Mouse (Mus musculus) E14TG2a.4 (cell line): ENCODE measurements at regions not wholly inside any gene's neighbourhood (a gene's known extent, or its start where the extent isn't known, plus 50 kb on each side); places are given as distances from the start of the nearest gene placed in this dataset.

ENCODE experiments used
- H3K27me3 ChIP-seq: 2 replicates; pipeline ENCODE4 v1.6.1; 2014; ENCODE audit warnings: low read length, control low read depth; ENCODE audit not compliant: insufficient read depth
- H3K36me3 ChIP-seq: 2 replicates; pipeline ENCODE4 v1.6.1; 2014; ENCODE audit warnings: low read length, control low read depth; ENCODE audit not compliant: insufficient read depth
- H3K4me1 ChIP-seq: replicated peaks from 2 replicates; pipeline ENCODE4 v1.6.1; 2014; ENCODE audit warnings: low read depth, low read length, control low read depth
- H3K4me3 ChIP-seq: replicated peaks from 2 replicates; pipeline ENCODE4 v1.5.1; 2014; ENCODE audit warnings: mild to moderate bottlenecking, low read length
- H3K9me3 ChIP-seq: 2 replicates; pipeline ENCODE4 v1.6.1; 2014; ENCODE audit warnings: low read length, control low read depth
- CTCF ChIP-seq: conservative IDR thresholded peaks from 2 replicates; pipeline ENCODE4 v1.5.1; 2014; ENCODE audit warnings: low read length
- NANOG ChIP-seq: IDR thresholded peaks from 2 replicates; pipeline ENCODE4 v1.6.1; 2014; ENCODE audit warnings: borderline replicate concordance, low read length, mixed read lengths
- POU5F1 ChIP-seq: IDR thresholded peaks from 2 replicates; pipeline ENCODE4 v1.6.1; 2014; ENCODE audit warnings: low read length, borderline replicate concordance

GRCm38 (mm10) chr2:54154501-54155183, 69.3 kb upstream of the Rprm start:
- peaks cover 17% of the 10 kb centered on the region for H3K9me3 ChIP-seq
- no peaks in the 10 kb centered on the region for H3K36me3 ChIP-seq
- TF ChIP-seq CTCF, result no peak
- TF ChIP-seq NANOG, result no peak
- no peak for TF ChIP-seq POU5F1
- no peak overlapping the region for H3K4me3 ChIP-seq
- H3K27me3 ChIP-seq, result no peaks in the 10 kb centered on the region
- H3K4me1 ChIP-seq, result no peaks in the 10 kb centered on the region

- no peak for TF ChIP-seq CTCF
- TF ChIP-seq NANOG, result peak; percentile 56; the same call in 1 of the 2 replicates
- no peaks in the 10 kb centered on the region for H3K27me3 ChIP-seq
- no peaks in the 10 kb centered on the region for H3K4me1 ChIP-seq
- no peak overlapping the region for H3K4me3 ChIP-seq
- H3K9me3 ChIP-seq, result peaks cover 42% of the 10 kb centered on the region
- H3K36me3 ChIP-seq, result no peaks in the 10 kb centered on the region
Observed at GRCm38 (mm10) chr2:54158689-54159630, 73.6 kb upstream of the Rprm start.

- Histone ChIP-seq H3K36me3 (no peaks in the 10 kb centered on the region), H3K4me1 (no peaks in the 10 kb centered on the region), H3K9me3 (no peaks in the 10 kb centered on the region), H3K4me3 (no peak overlapping the region), H3K27me3 (no peaks in the 10 kb centered on the region)
- no peak for TF ChIP-seq CTCF
- TF ChIP-seq NANOG, result no peak
- TF ChIP-seq POU5F1, result no peak
Observed at GRCm38 (mm10) chr2:54177549-54177948, 92.2 kb upstream of the Rprm start.

- H3K4me1 ChIP-seq, result no peaks in the 10 kb centered on the region
- H3K36me3 ChIP-seq, result no peaks in the 10 kb centered on the region
- TF ChIP-seq POU5F1 (no peak), NANOG (no peak)
- H3K9me3 ChIP-seq, result no peaks in the 10 kb centered on the region
- H3K27me3 ChIP-seq, result no peaks in the 10 kb centered on the region
- no peak overlapping the region for H3K4me3 ChIP-seq
Observed at GRCm38 (mm10) chr2:54190828-54191227, 105.5 kb upstream of the Rprm start.

GRCm38 (mm10) chr2:54198343-54198742, 113.0 kb upstream of the Rprm start:
- Histone ChIP-seq H3K4me1 (no peaks in the 10 kb centered on the region), H3K36me3 (no peaks in the 10 kb centered on the region), H3K9me3 (no peaks in the 10 kb centered on the region), H3K4me3 (no peak overlapping the region), H3K27me3 (no peaks in the 10 kb centered on the region)
- TF ChIP-seq POU5F1, result no peak
- no peak for TF ChIP-seq CTCF
- TF ChIP-seq NANOG, result no peak

- H3K4me1 ChIP-seq, result no peaks in the 10 kb centered on the region
- no peak overlapping the region for H3K4me3 ChIP-seq
- no peak for TF ChIP-seq POU5F1
- no peak for TF ChIP-seq CTCF
- TF ChIP-seq NANOG, result no peak
- H3K9me3 ChIP-seq, result no peaks in the 10 kb centered on the region
- H3K27me3 ChIP-seq, result no peaks in the 10 kb centered on the region
- no peaks in the 10 kb centered on the region for H3K36me3 ChIP-seq
Observed at GRCm38 (mm10) chr2:54215597-54215996, 130.2 kb upstream of the Rprm start.

GRCm38 (mm10) chr2:54228613-54229012, 143.3 kb upstream of the Rprm start:
- Histone ChIP-seq H3K4me1 (no peaks in the 10 kb centered on the region), H3K36me3 (no peaks in the 10 kb centered on the region), H3K27me3 (no peaks in the 10 kb centered on the region), H3K4me3 (no peak overlapping the region), H3K9me3 (no peaks in the 10 kb centered on the region)
- TF ChIP-seq POU5F1, result no peak
- no peak for TF ChIP-seq CTCF
- TF ChIP-seq NANOG, result no peak

GRCm38 (mm10) chr2:54229016-54229415, 143.7 kb upstream of the Rprm start:
- H3K9me3 ChIP-seq, result no peaks in the 10 kb centered on the region
- H3K36me3 ChIP-seq, result no peaks in the 10 kb centered on the region
- TF ChIP-seq NANOG, result no peak
- TF ChIP-seq CTCF, result no peak
- no peak for TF ChIP-seq POU5F1
- H3K4me3 ChIP-seq, result no peak overlapping the region
- no peaks in the 10 kb centered on the region for H3K27me3 ChIP-seq
- no peaks in the 10 kb centered on the region for H3K4me1 ChIP-seq

- H3K4me1 ChIP-seq, result no peaks in the 10 kb centered on the region
- H3K4me3 ChIP-seq, result no peak overlapping the region
- H3K27me3 ChIP-seq, result no peaks in the 10 kb centered on the region
- no peaks in the 10 kb centered on the region for H3K9me3 ChIP-seq
- H3K36me3 ChIP-seq, result no peaks in the 10 kb centered on the region
- TF ChIP-seq NANOG (no peak), CTCF (no peak), POU5F1 (no peak)
Observed at GRCm38 (mm10) chr2:54236760-54237159, 151.4 kb upstream of the Rprm start.
